Mouse (Mus musculus): ENCODE results near the gene Fem1b. TPM values are rescaled to one million over a fixed set of nuclear protein-coding genes. Genes with fewer than 3 reads are reported as not detected.

The Fem1b gene
- polyA plus RNA-seq, 1 experiment from 2014 or later: 34.5 TPM

GRCm38 (mm10) chr9:62839172-62839770, 27.5 kb upstream of the Fem1b start:
- no peaks in the 10 kb centered on the region for H3K36me3 ChIP-seq
- DNase-seq (ENCODE audit: low spot score): no peak
- peaks cover 51% of the 10 kb centered on the region for H3K4me1 ChIP-seq
- H3K27ac ChIP-seq (replicated peaks): peak overlapping the region; percentile 96
- H3K4me3 ChIP-seq: peak overlapping the region; percentile 84
- H3K9me3 ChIP-seq (replicated peaks): no peaks in the 10 kb centered on the region
- H3K27me3 ChIP-seq (ENCODE audit: low read depth, poor library complexity, severe bottlenecking): peaks cover 5% of the 10 kb centered on the region
- 20% methylated on average over 14 of the region's 14 CpGs for WGBS

GRCm38 (mm10) chr9:62838506-62839171, 26.9 kb upstream of the Fem1b start, which contains the start of gene Cln6:
Gene Cln6, plus strand, starts transcription at chr9:62838785.
- H3K27me3 ChIP-seq (ENCODE audit: low read depth, poor library complexity, severe bottlenecking): peaks cover 5% of the 10 kb centered on the region
- peak; percentile 83 for DNase-seq (ENCODE audit: low spot score)
- H3K27ac ChIP-seq (replicated peaks): peak within 1 kb of the TSS; percentile 96
- no peaks in the 10 kb centered on the region for H3K9me3 ChIP-seq (replicated peaks)
- no peaks in the 10 kb centered on the region for H3K36me3 ChIP-seq
- peaks cover 45% of the 10 kb centered on the region for H3K4me1 ChIP-seq
- H3K4me3 ChIP-seq: peak within 1 kb of the TSS; percentile 84
- WGBS: under 1% methylated on average over 45 of the region's 48 CpGs

- Histone ChIP-seq H3K27me3 (ENCODE audit: low read depth, poor library complexity, severe bottlenecking) (peaks cover 5% of the 10 kb centered on the region), H3K9me3 (replicated peaks) (no peaks in the 10 kb centered on the region), H3K27ac (replicated peaks) (peak overlapping the region; percentile 96), H3K4me3 (peak overlapping the region; percentile 84), H3K36me3 (no peaks in the 10 kb centered on the region), H3K4me1 (peaks cover 42% of the 10 kb centered on the region)
- WGBS: 20% methylated on average over 8 of the region's 8 CpGs
- DNase-seq (ENCODE audit: low spot score): no peak
Measured at GRCm38 (mm10) chr9:62838146-62838505, 26.4 kb upstream of the Fem1b start.

GRCm38 (mm10) chr9:62837611-62838010, 25.9 kb upstream of the Fem1b start:
- Histone ChIP-seq H3K27ac (replicated peaks) (peak overlapping the region; percentile 96; the same call in 1 of the 2 replicates), H3K27me3 (ENCODE audit: low read depth, poor library complexity, severe bottlenecking) (peaks cover 5% of the 10 kb centered on the region), H3K9me3 (replicated peaks) (no peaks in the 10 kb centered on the region), H3K36me3 (no peaks in the 10 kb centered on the region), H3K4me1 (peaks cover 41% of the 10 kb centered on the region), H3K4me3 (peak overlapping the region; percentile 84; the same call in 1 of the 2 replicates)
- DNase-seq (ENCODE audit: low spot score): no peak
- 54% methylated on average over 3 of the region's 3 CpGs for WGBS

GRCm38 (mm10) chr9:62835705-62836446, 24.1 kb upstream of the Fem1b start:
- peaks cover 38% of the 10 kb centered on the region for H3K4me1 ChIP-seq
- no peak overlapping the region for H3K4me3 ChIP-seq
- no peaks in the 10 kb centered on the region for H3K36me3 ChIP-seq
- H3K27ac ChIP-seq (replicated peaks): no peak overlapping the region
- peaks cover 5% of the 10 kb centered on the region for H3K27me3 ChIP-seq (ENCODE audit: low read depth, poor library complexity, severe bottlenecking)
- WGBS: 66% methylated on average over 4 of the region's 4 CpGs
- DNase-seq (ENCODE audit: low spot score): no peak
- H3K9me3 ChIP-seq (replicated peaks): no peaks in the 10 kb centered on the region

GRCm38 (mm10) chr9:62834906-62835305, 23.2 kb upstream of the Fem1b start:
- Histone ChIP-seq H3K4me1 (peaks cover 33% of the 10 kb centered on the region), H3K27me3 (ENCODE audit: low read depth, poor library complexity, severe bottlenecking) (no peaks in the 10 kb centered on the region; the same call in 1 of the 2 replicates), H3K36me3 (no peaks in the 10 kb centered on the region), H3K4me3 (no peak overlapping the region), H3K27ac (replicated peaks) (no peak overlapping the region), H3K9me3 (replicated peaks) (no peaks in the 10 kb centered on the region)
- WGBS: 88% methylated on average over 5 of the region's 5 CpGs
- no peak for DNase-seq (ENCODE audit: low spot score)

- H3K27me3 ChIP-seq (ENCODE audit: low read depth, poor library complexity, severe bottlenecking): no peaks in the 10 kb centered on the region
- H3K4me1 ChIP-seq: peaks cover 50% of the 10 kb centered on the region
- H3K27ac ChIP-seq (replicated peaks): no peak overlapping the region
- no peaks in the 10 kb centered on the region for H3K36me3 ChIP-seq
- WGBS: 86% methylated on average over 6 of the region's 6 CpGs
- DNase-seq (ENCODE audit: low spot score): no peak
- no peak overlapping the region for H3K4me3 ChIP-seq
- H3K9me3 ChIP-seq (replicated peaks): no peaks in the 10 kb centered on the region
Measured at GRCm38 (mm10) chr9:62829877-62830276, 18.1 kb upstream of the Fem1b start.

- H3K27ac ChIP-seq (replicated peaks): peak overlapping the region; percentile 82
- peak overlapping the region; percentile 41 for H3K4me3 ChIP-seq
- H3K4me1 ChIP-seq: peaks cover 52% of the 10 kb centered on the region
- no peaks in the 10 kb centered on the region for H3K36me3 ChIP-seq
- DNase-seq (ENCODE audit: low spot score): peak; percentile 98
- no peaks in the 10 kb centered on the region for H3K27me3 ChIP-seq (ENCODE audit: low read depth, poor library complexity, severe bottlenecking)
- H3K9me3 ChIP-seq (replicated peaks): no peaks in the 10 kb centered on the region
- WGBS: under 1% methylated on average over 23 of the region's 23 CpGs
Measured at GRCm38 (mm10) chr9:62828662-62829086, 16.9 kb upstream of the Fem1b start.

GRCm38 (mm10) chr9:62827939-62828652, 16.4 kb upstream of the Fem1b start:
- H3K9me3 ChIP-seq (replicated peaks): no peaks in the 10 kb centered on the region
- H3K4me1 ChIP-seq: peaks cover 52% of the 10 kb centered on the region
- peak overlapping the region; percentile 82 for H3K27ac ChIP-seq (replicated peaks)
- WGBS: 4% methylated on average over 24 of the region's 24 CpGs
- no peaks in the 10 kb centered on the region for H3K36me3 ChIP-seq
- peak overlapping the region; percentile 41 for H3K4me3 ChIP-seq
- peak; percentile 47 for DNase-seq (ENCODE audit: low spot score)
- no peaks in the 10 kb centered on the region for H3K27me3 ChIP-seq (ENCODE audit: low read depth, poor library complexity, severe bottlenecking)

GRCm38 (mm10) chr9:62826456-62826855, 14.7 kb upstream of the Fem1b start:
- peak overlapping the region; percentile 26 for H3K4me3 ChIP-seq
- no peaks in the 10 kb centered on the region for H3K9me3 ChIP-seq (replicated peaks)
- H3K27me3 ChIP-seq (ENCODE audit: low read depth, poor library complexity, severe bottlenecking): no peaks in the 10 kb centered on the region
- peaks cover 52% of the 10 kb centered on the region for H3K4me1 ChIP-seq
- H3K36me3 ChIP-seq: no peaks in the 10 kb centered on the region
- peak; percentile 41 for DNase-seq (ENCODE audit: low spot score)
- H3K27ac ChIP-seq (replicated peaks): peak overlapping the region; percentile 87
- WGBS: under 1% methylated on average over 7 of the region's 7 CpGs

GRCm38 (mm10) chr9:62825791-62826393, 14.2 kb upstream of the Fem1b start:
- WGBS: 4% methylated on average over 9 of the region's 9 CpGs
- no peaks in the 10 kb centered on the region for H3K27me3 ChIP-seq (ENCODE audit: low read depth, poor library complexity, severe bottlenecking)

GRCm38 (mm10) chr9:62821811-62822210, 10.1 kb upstream of the Fem1b start:
- no peak overlapping the region for H3K4me3 ChIP-seq
- no peak for DNase-seq (ENCODE audit: low spot score)
- no peaks in the 10 kb centered on the region for H3K27me3 ChIP-seq (ENCODE audit: low read depth, poor library complexity, severe bottlenecking)
- peaks cover 21% of the 10 kb centered on the region for H3K4me1 ChIP-seq
- no peaks in the 10 kb centered on the region for H3K36me3 ChIP-seq
- WGBS: 92% methylated on average over 7 of the region's 7 CpGs
- no peaks in the 10 kb centered on the region for H3K9me3 ChIP-seq (replicated peaks)
- H3K27ac ChIP-seq (replicated peaks): no peak overlapping the region

More at GRCm38 (mm10) chr9:62825791-62826393, 14.2 kb upstream of the Fem1b start:
- peak; percentile 69 for DNase-seq (ENCODE audit: low spot score)
- Histone ChIP-seq H3K9me3 (replicated peaks) (no peaks in the 10 kb centered on the region), H3K4me3 (peak overlapping the region; percentile 26), H3K4me1 (peaks cover 52% of the 10 kb centered on the region), H3K27ac (replicated peaks) (peak overlapping the region; percentile 87), H3K36me3 (no peaks in the 10 kb centered on the region)

Data from midbrain, embryonic 10.5 days (tissue).